Mouse (Mus musculus) gastrocnemius, adult 8-10 months (tissue): ENCODE measurements around the gene Gzmk. TPM values are rescaled to one million over a fixed set of nuclear protein-coding genes. Genes with fewer than 3 reads are reported as not detected.

Experiments used
- DNase-seq, 2 experiments: peaks; one replicate each; pipeline ENCODE4 v3.0.0; 2022; ENCODE audit warnings: low spot score in 2 of 2
- total RNA-seq, 4 experiments: library from RNA; stranded (reverse); gene quantifications; 2 replicates each; pipeline ENCODE4 v1.2.4; 2022

The Gzmk gene
- total RNA-seq, 4 experiments from 2014 or later = not detected

- DNase-seq = no peak
Measured at GRCm38 (mm10) chr13:113203146-113203545, 22.6 kb downstream of the Gzmk start.

GRCm38 (mm10) chr13:113202184-113202583 is 23.5 kb downstream of the Gzmk start:
- DNase-seq = no peak

DNA sequence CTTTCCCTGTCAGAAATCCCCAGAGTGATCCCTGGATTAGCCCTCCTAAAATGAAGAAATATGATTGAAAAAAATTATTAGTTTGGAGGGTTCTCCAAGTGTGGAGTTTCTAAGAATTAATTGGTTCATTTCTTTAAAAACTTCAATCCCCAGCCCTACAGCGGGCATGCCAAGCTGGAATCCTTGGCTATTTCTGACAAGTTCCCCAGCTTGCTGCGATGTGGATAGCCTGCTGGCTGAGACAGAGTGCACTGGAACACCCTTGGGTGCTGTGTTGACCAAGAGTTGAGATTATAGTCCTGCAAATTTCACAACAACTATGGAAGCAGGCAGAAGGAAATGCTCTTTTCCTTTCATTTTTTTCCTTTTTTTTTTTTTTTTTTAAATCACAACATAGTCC is 24.1 kb downstream of the Gzmk start:
- DNase-seq = no peak

GRCm38 (mm10) chr13:113200726-113201125 is 25.0 kb downstream of the Gzmk start:
- DNase-seq = no peak

GRCm38 (mm10) chr13:113199331-113199730 is 26.4 kb downstream of the Gzmk start:
- no peak for DNase-seq

- no peak for DNase-seq
Measured at GRCm38 (mm10) chr13:113197872-113198502, 27.7 kb downstream of the Gzmk start.

DNA sequence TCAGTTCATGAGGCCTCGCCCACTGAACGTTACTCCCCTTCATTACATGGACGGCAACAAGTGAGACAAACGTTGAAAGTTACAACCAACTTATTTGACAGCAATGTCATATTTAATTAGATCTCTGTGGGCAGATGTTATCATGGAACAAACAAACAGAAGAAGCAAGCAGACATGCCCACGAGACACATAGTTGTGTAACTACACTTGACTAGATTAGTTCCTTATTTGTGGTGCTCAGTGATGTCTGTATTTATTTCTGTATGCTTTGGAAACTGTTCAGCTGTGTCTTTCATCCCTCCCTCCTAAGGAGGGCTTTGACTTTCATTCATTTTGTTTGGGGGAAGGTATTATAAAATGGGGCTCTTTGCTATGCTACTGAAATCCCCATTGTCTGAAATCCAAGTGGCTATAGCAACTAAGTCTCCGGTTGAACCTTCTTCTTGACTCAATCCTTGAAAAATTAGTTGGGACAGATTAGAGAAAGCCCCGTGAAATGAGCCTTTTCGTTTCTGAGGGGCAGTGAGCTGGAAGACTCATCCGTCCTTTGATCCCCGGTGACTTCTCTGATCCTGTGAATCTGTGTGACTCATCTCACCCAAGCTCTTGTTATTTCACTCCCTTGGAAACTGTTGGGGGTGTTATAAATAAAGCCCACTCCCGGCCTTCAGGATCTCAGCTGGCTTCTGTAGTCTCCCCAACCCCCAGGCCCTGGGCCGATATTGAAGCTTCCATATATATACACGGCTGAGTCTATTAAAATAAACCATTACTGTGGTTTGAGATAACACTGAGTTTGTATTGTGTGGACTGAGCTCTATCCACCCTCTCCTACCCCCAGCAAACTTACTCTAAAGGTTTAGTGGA is 28.7 kb downstream of the Gzmk start:
- no peak for DNase-seq

- DNase-seq = no peak
Measured at GRCm38 (mm10) chr13:113183720-113184119, 42.0 kb downstream of the Gzmk start.

GRCm38 (mm10) chr13:113183310-113183709 is 42.4 kb downstream of the Gzmk start:
- DNase-seq = no peak

- no peak for DNase-seq
Measured at GRCm38 (mm10) chr13:113174162-113174561, 51.5 kb downstream of the Gzmk start.

GRCm38 (mm10) chr13:113170256-113170655 is 55.5 kb downstream of the Gzmk start:
- DNase-seq = no peak

DNA sequence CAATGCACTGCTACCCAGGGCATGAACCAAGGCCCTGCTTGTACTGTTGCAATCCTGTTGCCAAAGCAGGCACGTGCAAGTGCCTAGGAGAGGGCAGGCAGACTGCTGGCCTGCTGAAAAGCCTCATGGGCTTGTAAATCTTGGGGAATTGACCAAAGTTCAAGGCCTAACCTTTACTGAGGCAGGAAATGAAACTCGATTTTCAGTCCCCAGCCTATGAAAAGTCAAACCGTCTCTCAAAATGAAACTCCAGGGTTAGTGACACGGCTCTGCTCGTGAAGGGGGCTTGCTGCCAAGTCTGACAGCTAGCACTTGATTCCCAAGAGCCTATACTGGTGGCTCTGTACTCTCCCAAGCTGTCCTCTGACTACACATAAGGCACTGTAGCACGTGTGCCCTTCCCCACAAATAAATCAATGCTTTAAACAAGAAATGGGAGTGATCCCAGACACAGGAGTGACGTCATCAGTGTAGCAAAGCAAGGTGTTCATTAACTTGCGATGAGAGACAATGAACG is 57.6 kb downstream of the Gzmk start:
- DNase-seq = no peak

GRCm38 (mm10) chr13:113164252-113165005 is 61.3 kb downstream of the Gzmk start:
- DNase-seq = no peak

DNA sequence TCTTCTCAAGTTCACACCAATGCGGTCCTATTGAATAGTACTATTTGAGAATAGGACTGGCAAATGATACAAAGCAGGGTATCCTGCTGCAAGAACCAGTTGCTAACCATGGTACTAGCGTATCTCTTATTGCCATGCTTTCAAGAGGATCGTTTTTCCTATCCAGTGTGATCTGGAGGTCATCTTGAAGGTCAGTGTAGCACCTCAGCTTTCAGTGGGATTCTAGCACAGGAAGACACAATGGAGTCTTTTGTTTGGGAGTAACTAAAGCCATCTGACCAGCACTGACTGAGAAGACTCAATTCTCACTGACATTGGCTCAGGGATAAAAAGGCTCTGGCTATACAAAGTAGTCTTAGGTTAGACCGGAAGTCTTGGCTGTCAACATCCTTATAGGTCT is 74.2 kb downstream of the Gzmk start:
- DNase-seq = no peak

DNA sequence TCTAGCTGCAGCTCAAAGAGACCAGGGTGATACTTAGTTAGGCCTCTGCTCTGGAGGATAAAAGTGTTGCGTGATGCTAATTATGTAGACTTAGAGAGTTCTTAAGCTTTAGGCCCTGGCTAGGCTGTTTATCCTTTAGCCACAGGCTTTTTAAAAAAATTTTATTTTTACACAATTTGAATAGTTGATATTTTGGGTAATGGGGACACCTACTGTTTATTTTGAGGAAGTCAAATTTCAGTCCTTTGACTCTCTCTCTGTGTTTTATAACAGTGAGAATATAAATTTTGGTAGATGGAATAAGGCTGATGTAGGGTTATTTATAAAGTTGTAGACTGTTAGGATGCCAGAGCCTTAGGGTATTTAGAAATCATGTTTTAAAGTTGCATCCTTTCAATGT is 86.1 kb downstream of the Gzmk start:
- no peak for DNase-seq

DNA sequence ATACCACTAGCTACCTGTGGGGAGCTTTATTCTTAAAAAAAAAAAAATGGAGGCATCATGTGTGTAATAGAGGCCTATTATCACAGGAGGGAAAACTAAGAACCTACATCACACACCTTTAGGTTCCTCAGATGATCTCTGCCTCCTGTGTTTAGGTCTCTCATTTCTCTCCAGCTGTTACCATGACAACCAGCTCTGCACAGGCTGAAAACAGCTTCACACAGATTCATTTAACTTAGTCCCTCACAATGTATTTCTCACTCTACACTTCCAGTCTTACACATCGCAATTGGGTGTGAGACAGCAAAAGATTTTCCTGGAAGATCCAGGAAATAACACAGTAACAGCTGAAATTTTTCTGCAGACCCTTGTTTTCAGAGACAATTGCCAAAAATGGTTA is 95.7 kb downstream of the Gzmk start:
- DNase-seq = no peak

Other genes with a start within 250 kb of the Gzmk start
- not detected for gene Ccno, start 238.1 kb downstream of the Gzmk start, total RNA-seq
- not detected for gene Mcidas, start 232.1 kb downstream of the Gzmk start, total RNA-seq
- not detected for gene Cdc20b, start 190.8 kb downstream of the Gzmk start, total RNA-seq
- gene Gpx8, start 179.5 kb downstream of the Gzmk start, total RNA-seq = 1 to 10 TPM; 2.9 to 5.1 (median 4.2) TPM
- not detected for gene Gzma, start 124.9 kb downstream of the Gzmk start, total RNA-seq
- under 1 TPM in 3 of 4 experiments, not detected in 1; 0.29 to 0.49 (median 0.43) TPM for gene Esm1, start 16.2 kb downstream of the Gzmk start, total RNA-seq
- gene BC067074, start 67.3 kb upstream of the Gzmk start, total RNA-seq = 1 to 10 TPM in 1 of 4 experiments, under 1 TPM in 3; 0.77 to 1.1 (median 0.90) TPM